In the genomic region with DNA sequence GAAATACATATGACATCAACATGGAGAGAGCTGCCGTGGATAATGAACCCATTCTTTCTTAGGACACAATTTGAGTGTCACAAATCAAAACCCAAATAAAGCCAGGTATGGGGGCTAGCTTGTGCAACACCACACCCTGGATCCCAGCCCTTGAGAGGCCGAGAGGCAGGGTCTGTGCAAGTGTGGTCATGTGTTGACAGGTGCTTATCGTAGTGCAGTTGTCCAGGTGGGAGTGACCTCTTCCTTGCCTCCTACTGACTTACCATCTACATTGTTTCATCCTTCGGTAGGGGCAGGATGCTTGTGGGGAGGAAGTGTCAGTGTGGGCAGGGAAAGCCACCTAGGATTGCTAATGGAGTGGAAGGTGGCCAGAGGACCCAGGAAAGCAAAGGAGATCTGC, we compare ENCODE assay signal across 19 mouse cellular contexts.
DNase-seq lines count a peak whose midpoint lies in the region; ATAC-seq and TF ChIP-seq lines count a peak whose summit lies in the region.
"Had no signal": no experiment of that assay in that cellular context is flagged by ENCODE, and none has a peak within 500 bp of the region (broad histone marks: within the 10 kb centered on the region; RNA-seq: fewer than 3 reads in every experiment).

No protein-coding gene starts in this region.

- no peak overlapping the region for H3K27ac ChIP-seq in heart, adult 2 months
- H3K27ac ChIP-seq: embryonic facial prominence, embryonic 10.5 days; embryonic facial prominence, embryonic 12.5 days; forebrain, embryonic 13.5 days; forebrain, embryonic 15.5 days had no signal

- TF ChIP-seq POLR2A in heart, adult 2 months (IDR thresholded peaks at IDR 0.05; ENCODE audit: insufficient read depth, low read depth, low read length) = no peak

- no peaks in the 10 kb centered on the region for H3K9me3 ChIP-seq in megakaryocyte, embryonic 14.5 days
- H3K9me3 ChIP-seq: embryonic facial prominence, embryonic 10.5 days; embryonic facial prominence, embryonic 12.5 days; forebrain, embryonic 13.5 days; forebrain, embryonic 15.5 days; G1E had no signal

- H3K9ac ChIP-seq in heart, adult 2 months (ENCODE audit: low read depth, low read length) = no peak overlapping the region
- H3K9ac ChIP-seq: embryonic facial prominence, embryonic 12.5 days; forebrain, embryonic 13.5 days; forebrain, embryonic 15.5 days had no signal

- DNase-seq in heart, adult 11 months = peak; percentile 40
- no peak for DNase-seq in heart, adult 2 months
- DNase-seq in urinary bladder, adult 18-20 months (ENCODE audit: low spot score in 2 of 2) = no peak
- DNase-seq: adrenal gland, adult 8-10 months; B cell, adult 2 months; cerebellum, adult 11-12 months; cerebellum, adult 2 months; cerebellum, adult 9-10 months had no signal

- H3K4me3 ChIP-seq in heart, adult 2 months = no peak overlapping the region
- peak overlapping the region; percentile 34 for H3K4me3 ChIP-seq in megakaryocyte, embryonic 14.5 days (replicated peaks)
- H3K4me3 ChIP-seq: embryonic facial prominence, embryonic 10.5 days; embryonic facial prominence, embryonic 12.5 days; forebrain, embryonic 13.5 days; forebrain, embryonic 15.5 days had no signal

- H3K36me3 ChIP-seq in heart, adult 2 months (ENCODE audit: control insufficient read depth, insufficient read depth, low read length) = no peaks in the 10 kb centered on the region
- H3K36me3 ChIP-seq in megakaryocyte, embryonic 14.5 days (replicated peaks; ENCODE audit: low read length) = no peaks in the 10 kb centered on the region
- H3K36me3 ChIP-seq: embryonic facial prominence, embryonic 10.5 days; embryonic facial prominence, embryonic 12.5 days; forebrain, embryonic 15.5 days; G1E had no signal

- 57% methylated on average over 4 of the region's 4 CpGs for WGBS in heart, adult 2 months

- H3K79me2 ChIP-seq in heart, adult 2 months (replicated peaks; ENCODE audit: control insufficient read depth, insufficient read depth, low read length) = no peaks in the 10 kb centered on the region

- no peak for TF ChIP-seq EP300 in heart, adult 2 months (IDR thresholded peaks at IDR 0.05; ENCODE audit: insufficient read depth, low read depth, low read length)

- intact Hi-C loops in heart, adult 2 months (cut with DNase I) = no loop called here

- no peak for TF ChIP-seq CTCF in heart, adult 2 months (IDR thresholded peaks at IDR 0.05)

- ATAC-seq in megakaryocyte, adult 5-6 weeks (ENCODE audit: poor library complexity, severe bottlenecking) = no peak
- ATAC-seq: activated CD4-positive, CD25-positive, alpha-beta regulatory T cell, adult 4 months; CD4-positive, CD25-positive, alpha-beta regulatory T cell, adult 4 months; forebrain, embryonic 13.5 days; forebrain, embryonic 15.5 days; Patski had no signal

- no peaks in the 10 kb centered on the region for H3K27me3 ChIP-seq in heart, adult 2 months (ENCODE audit: control insufficient read depth, insufficient read depth, low read length)
- H3K27me3 ChIP-seq in megakaryocyte, embryonic 14.5 days (replicated peaks) = no peaks in the 10 kb centered on the region
- H3K27me3 ChIP-seq: CH12.LX; embryonic facial prominence, embryonic 12.5 days; forebrain, embryonic 13.5 days; forebrain, embryonic 15.5 days; Patski had no signal

- no peaks in the 10 kb centered on the region; the same call in 1 of the 2 replicates for H3K4me1 ChIP-seq in heart, adult 2 months (ENCODE audit: control insufficient read depth, insufficient read depth, low read length)
- peaks cover 69% of the 10 kb centered on the region for H3K4me1 ChIP-seq in megakaryocyte, embryonic 14.5 days
- H3K4me1 ChIP-seq: embryonic facial prominence, embryonic 12.5 days; forebrain, embryonic 15.5 days had no signal
